Mouse (Mus musculus) heart, embryonic 16.5 days (tissue): ENCODE results near the gene Tssc4. TPM values are rescaled to one million over a fixed set of nuclear protein-coding genes. Genes with fewer than 3 reads are reported as not detected.

Experiments used
- ATAC-seq: fragments of 200-750 bp; cut with Nextera tagmentation; replicated peaks from 2 replicates; pipeline ENCODE4 v1.8.0; 2017; ENCODE audit warnings: moderate number of reproducible peaks; ENCODE audit not compliant: insufficient read depth, low FRiP score; ENCODE audit errors: extremely low read depth
- H3K27ac ChIP-seq: fragments of 300-500 bp; sonication (generic); 2 replicates; pipeline ENCODE4 v1.5.1; 2014; ENCODE audit warnings: mild to moderate bottlenecking, low read length, control low read depth, moderate library complexity
- H3K27me3 ChIP-seq: fragments of 300-500 bp; sonication (generic); 2 replicates; pipeline ENCODE4 v1.6.1; 2014; ENCODE audit warnings: low read length, mixed read lengths; ENCODE audit not compliant: control insufficient read depth, insufficient read depth
- H3K36me3 ChIP-seq: fragments of 300-500 bp; sonication (generic); 2 replicates; pipeline ENCODE4 v1.6.1; 2014; ENCODE audit not compliant: control insufficient read depth, insufficient read depth
- H3K4me1 ChIP-seq: fragments of 300-500 bp; sonication (generic); 2 replicates; pipeline ENCODE4 v1.6.1; 2014; ENCODE audit warnings: low read length, mixed read lengths; ENCODE audit not compliant: control insufficient read depth, insufficient read depth
- H3K4me2 ChIP-seq: fragments of 300-500 bp; sonication (generic); 2 replicates; pipeline ENCODE4 v1.6.1; 2014; ENCODE audit warnings: low read depth, mild to moderate bottlenecking, control low read depth, low read length
- H3K4me3 ChIP-seq: fragments of 300-500 bp; sonication (generic); 2 replicates; pipeline ENCODE4 v1.5.1; 2014; ENCODE audit warnings: mild to moderate bottlenecking, control low read depth, low read length
- H3K9ac ChIP-seq: fragments of 300-500 bp; sonication (generic); 2 replicates; pipeline ENCODE4 v1.6.1; 2014; ENCODE audit warnings: low read length, control low read depth
- H3K9me3 ChIP-seq: fragments of 300-500 bp; sonication (generic); replicated peaks from 2 replicates; pipeline ENCODE4 v1.6.1; 2016; ENCODE audit warnings: low read length; ENCODE audit not compliant: control insufficient read depth
- WGBS: fragments of 180-500 bp; shearing (Covaris S2); extraction: QIAGEN DNeasy Blood & Tissue Kit; methylation state at CpG from one replicate; pipeline ENCODE4 v1.1.7; 2014; 5-methylcytosine and 5-hydroxymethylcytosine counted together
- polyA plus RNA-seq: library from polyadenylated mRNA; unstranded; fragments of >200 nt; fragmentation: Nextera tagmentation; extraction: Ambion mirVana; gene quantifications from 2 replicates; pipeline ENCODE4 v1.2.1, GENCODE M21; 2015

The Tssc4 gene
- polyA plus RNA-seq, 1 experiment from 2014 or later = 59.2 TPM

DNA sequence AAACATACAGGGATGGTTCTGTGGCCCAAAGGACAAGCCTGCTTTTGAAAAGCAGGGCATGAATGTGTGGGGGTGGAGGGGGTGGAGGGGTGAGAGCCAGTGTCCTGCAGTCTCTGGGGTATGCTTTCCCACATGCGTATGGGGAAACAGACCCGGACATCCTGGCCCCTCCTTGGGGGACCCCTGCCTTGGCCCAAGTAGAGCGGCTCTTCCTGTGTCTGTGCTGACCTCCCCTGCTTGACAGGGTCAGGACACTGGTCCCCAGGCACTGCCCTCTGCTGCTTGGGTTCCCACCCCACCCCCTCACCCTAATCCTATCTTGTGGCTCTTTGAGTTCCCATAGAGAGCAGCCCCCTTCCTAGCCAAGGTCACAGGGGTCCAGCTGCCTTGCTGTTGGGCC, 40.6 kb downstream of the Tssc4 start:
- peaks cover 37% of the 10 kb centered on the region for H3K4me1 ChIP-seq
- H3K27ac ChIP-seq = peak overlapping the region; percentile 96
- no peak for ATAC-seq
- H3K36me3 ChIP-seq = no peaks in the 10 kb centered on the region
- H3K9me3 ChIP-seq = peaks cover under 1% of the 10 kb centered on the region; the same call in 1 of the 2 replicates
- peak overlapping the region; percentile 81 for H3K4me2 ChIP-seq
- WGBS = 66% methylated on average over 3 of the region's 3 CpGs
- peaks cover 18% of the 10 kb centered on the region for H3K27me3 ChIP-seq
- peak overlapping the region; percentile 91 for H3K9ac ChIP-seq
- peak overlapping the region; percentile 72 for H3K4me3 ChIP-seq

- WGBS = 54% methylated on average over 1 of the region's 1 CpGs
- H3K4me1 ChIP-seq = peaks cover 37% of the 10 kb centered on the region
- H3K4me2 ChIP-seq = peak overlapping the region; percentile 81
- peaks cover 16% of the 10 kb centered on the region for H3K27me3 ChIP-seq
- ATAC-seq = no peak
- peaks cover 3% of the 10 kb centered on the region; the same call in 1 of the 2 replicates for H3K9me3 ChIP-seq
- no peak overlapping the region for H3K4me3 ChIP-seq
- H3K36me3 ChIP-seq = 0 out of 2 replicates have a peak, but pooled peaks cover 3% of the 10 kb centered on the region
- H3K27ac ChIP-seq = peak overlapping the region; percentile 96
- H3K9ac ChIP-seq = peak overlapping the region; percentile 3
Measured at GRCm38 (mm10) chr7:143110803-143111202, 41.8 kb downstream of the Tssc4 start.

DNA sequence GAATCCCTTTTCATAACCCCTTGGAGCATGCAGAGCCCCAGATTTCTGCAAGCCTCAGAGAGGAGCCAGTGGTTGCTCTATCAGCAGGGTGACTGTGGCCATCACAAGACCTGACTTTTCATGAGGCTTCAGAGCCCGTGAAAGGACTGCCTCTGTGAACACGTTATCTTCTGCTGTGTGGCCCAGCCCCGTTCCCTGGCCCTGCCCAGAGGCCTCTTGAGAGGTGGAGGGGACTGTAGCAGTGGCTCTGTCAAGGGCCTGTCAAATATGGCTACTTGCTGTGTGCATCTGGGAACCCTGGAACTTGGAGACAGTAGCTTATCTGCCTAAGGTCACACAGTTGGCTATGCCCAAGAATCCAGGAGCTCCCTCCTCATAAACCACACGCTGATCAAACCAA, 42.7 kb downstream of the Tssc4 start:
- peaks cover 37% of the 10 kb centered on the region for H3K4me1 ChIP-seq
- H3K27me3 ChIP-seq = peaks cover 8% of the 10 kb centered on the region
- peak overlapping the region; percentile 81 for H3K4me2 ChIP-seq
- H3K9ac ChIP-seq = peak overlapping the region; percentile 61; the same call in 1 of the 2 replicates
- no peak overlapping the region for H3K4me3 ChIP-seq
- ATAC-seq = peak; percentile 77
- 18% methylated on average over 4 of the region's 4 CpGs for WGBS
- H3K27ac ChIP-seq = peak overlapping the region; percentile 96
- H3K9me3 ChIP-seq = peaks cover 3% of the 10 kb centered on the region; the same call in 1 of the 2 replicates
- 0 out of 2 replicates have a peak, but pooled peaks cover 3% of the 10 kb centered on the region for H3K36me3 ChIP-seq

DNA sequence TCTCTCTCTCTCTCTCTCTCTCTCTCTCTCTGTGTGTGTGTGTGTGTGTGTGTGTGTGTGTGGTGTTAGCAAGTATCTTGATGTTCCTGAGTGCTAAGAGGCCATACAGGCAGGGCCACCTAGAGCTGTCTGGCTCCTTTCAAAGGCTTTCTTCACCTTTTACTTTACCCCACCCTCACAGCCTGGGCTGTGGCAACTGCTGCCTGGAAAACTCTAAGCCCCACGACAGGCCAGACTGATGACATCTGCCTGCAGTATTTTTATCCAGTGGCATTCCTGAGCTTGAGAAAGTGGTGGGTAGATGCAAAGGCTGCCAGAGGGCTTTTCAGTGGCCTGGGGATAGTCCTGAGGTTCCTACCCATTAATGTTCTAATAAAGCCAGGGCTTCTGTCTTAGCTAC, 43.3 kb downstream of the Tssc4 start:
- 0 out of 2 replicates have a peak, but pooled peaks cover 3% of the 10 kb centered on the region for H3K36me3 ChIP-seq
- peaks cover 3% of the 10 kb centered on the region; the same call in 1 of the 2 replicates for H3K9me3 ChIP-seq
- ATAC-seq = peak; percentile 88
- 19% methylated on average over 1 of the region's 1 CpGs for WGBS
- no peak overlapping the region for H3K4me3 ChIP-seq
- peak overlapping the region; percentile 49 for H3K4me2 ChIP-seq
- peak overlapping the region; percentile 96 for H3K27ac ChIP-seq
- peaks cover under 1% of the 10 kb centered on the region for H3K27me3 ChIP-seq
- H3K9ac ChIP-seq = peak overlapping the region; percentile 62
- H3K4me1 ChIP-seq = peaks cover 37% of the 10 kb centered on the region

DNA sequence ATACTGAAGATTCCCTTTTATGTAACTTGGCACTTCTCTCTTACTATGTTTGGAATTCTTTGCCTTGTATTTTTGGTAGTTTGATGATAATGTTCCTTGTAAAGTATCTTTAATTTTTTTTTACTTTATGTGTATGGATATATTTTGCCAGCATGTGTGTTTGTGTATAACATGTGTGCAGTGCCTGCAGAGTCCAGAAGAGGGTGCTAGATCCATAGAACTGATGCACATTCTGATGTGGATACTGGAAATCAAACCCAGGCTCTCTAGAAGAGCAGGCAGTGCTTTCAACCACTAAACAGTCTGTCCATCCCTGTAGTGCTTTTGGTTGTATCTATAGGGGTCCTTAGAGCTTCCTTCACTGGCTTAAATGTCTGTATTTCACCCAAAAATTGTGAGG, 45.7 kb downstream of the Tssc4 start:
- Histone ChIP-seq H3K4me2 (no peak overlapping the region), H3K27me3 (no peaks in the 10 kb centered on the region), H3K9ac (no peak overlapping the region), H3K27ac (no peak overlapping the region), H3K4me3 (no peak overlapping the region), H3K9me3 (peaks cover 3% of the 10 kb centered on the region; the same call in 1 of the 2 replicates), H3K4me1 (peaks cover 45% of the 10 kb centered on the region), H3K36me3 (0 out of 2 replicates have a peak, but pooled peaks cover 3% of the 10 kb centered on the region)
- no peak for ATAC-seq

- Histone ChIP-seq H3K9me3 (peaks cover 3% of the 10 kb centered on the region; the same call in 1 of the 2 replicates), H3K4me2 (no peak overlapping the region), H3K36me3 (0 out of 2 replicates have a peak, but pooled peaks cover 3% of the 10 kb centered on the region), H3K9ac (no peak overlapping the region), H3K4me3 (no peak overlapping the region), H3K27ac (no peak overlapping the region), H3K4me1 (peaks cover 47% of the 10 kb centered on the region), H3K27me3 (no peaks in the 10 kb centered on the region)
- 82% methylated on average over 5 of the region's 5 CpGs for WGBS
- no peak for ATAC-seq
Measured at GRCm38 (mm10) chr7:143116521-143116920, 47.5 kb downstream of the Tssc4 start.

- H3K9me3 ChIP-seq = peaks cover 3% of the 10 kb centered on the region; the same call in 1 of the 2 replicates
- H3K4me3 ChIP-seq = no peak overlapping the region
- H3K9ac ChIP-seq = no peak overlapping the region
- H3K36me3 ChIP-seq = 0 out of 2 replicates have a peak, but pooled peaks cover 3% of the 10 kb centered on the region
- H3K4me2 ChIP-seq = no peak overlapping the region
- H3K4me1 ChIP-seq = peaks cover 61% of the 10 kb centered on the region
- peak overlapping the region; percentile 96 for H3K27ac ChIP-seq
- WGBS = 19% methylated on average over 1 of the region's 1 CpGs
- no peak for ATAC-seq
- H3K27me3 ChIP-seq = no peaks in the 10 kb centered on the region
Measured at GRCm38 (mm10) chr7:143119407-143119806, 50.4 kb downstream of the Tssc4 start.

- 60% methylated on average over 3 of the region's 3 CpGs for WGBS
- no peak overlapping the region for H3K9ac ChIP-seq
Measured at GRCm38 (mm10) chr7:143119826-143120225, 50.8 kb downstream of the Tssc4 start.

More at GRCm38 (mm10) chr7:143119826-143120225, 50.8 kb downstream of the Tssc4 start:
- ATAC-seq = no peak
- peak overlapping the region; percentile 96 for H3K27ac ChIP-seq
- 0 out of 2 replicates have a peak, but pooled peaks cover 2% of the 10 kb centered on the region for H3K36me3 ChIP-seq
- H3K9me3 ChIP-seq = peaks cover 1% of the 10 kb centered on the region; the same call in 1 of the 2 replicates
- H3K4me2 ChIP-seq = no peak overlapping the region
- no peaks in the 10 kb centered on the region for H3K27me3 ChIP-seq
- H3K4me1 ChIP-seq = peaks cover 66% of the 10 kb centered on the region
- no peak overlapping the region for H3K4me3 ChIP-seq
